Mouse (Mus musculus) adipose tissue, adult 10 weeks (tissue): Measurements from ENCODE around the gene Gm10800. TPM values are rescaled to one million over a fixed set of nuclear protein-coding genes. Genes with fewer than 3 reads are reported as not detected.

Experiments
- polyA plus RNA-seq: library from polyadenylated mRNA; stranded (reverse); fragments of 350-450 nt; fragmentation: Illumina TruSeq; extraction: RNeasy Lipid Tissue Mini Kit (QIAGEN cat#74804); gene quantifications from one replicate; pipeline ENCODE4 v1.2.3, GENCODE M21; 2014; ENCODE audit warnings: low read depth, low replicate concordance

Gm10800 gene
- not detected for polyA plus RNA-seq

DNA sequence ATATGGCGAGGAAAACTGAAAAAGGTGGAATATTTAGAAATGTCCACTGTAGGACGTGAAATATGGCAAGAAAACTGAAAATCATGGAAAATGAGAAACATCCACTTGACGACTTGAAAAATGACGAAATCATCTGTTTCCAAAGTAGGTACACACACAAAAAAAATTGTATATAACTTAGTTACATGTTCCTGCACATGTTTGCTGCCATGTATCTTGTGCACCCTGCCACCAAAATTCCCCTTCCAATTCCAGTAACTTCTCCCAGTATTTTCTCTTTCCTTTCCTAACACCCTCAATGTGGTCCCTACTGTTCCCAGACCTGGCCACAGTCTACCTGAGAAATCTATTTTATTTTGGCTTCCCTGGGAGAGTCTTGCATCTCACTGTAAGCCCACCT, at the start of gene Gm10800:
Gene Gm10800 (minus strand): TSS at position 101 of the 400 bp plus-strand sequence.

GRCm38 (mm10) chr2:98661937-98662336, 5.2 kb downstream of the Gm10800 start, which contains the start of gene Gm10801:
Gene Gm10801, plus strand, starts transcription at chr2:98662237.

Other genes with a start within 250 kb of the Gm10800 start
- not detected for gene Gm10801, start 5.1 kb downstream of the Gm10800 start, polyA plus RNA-seq